Mouse (Mus musculus) lung, postnatal 4 days (tissue): ENCODE data around the gene L1td1.

Experiments
- DNase-seq, 2 experiments: peaks; one replicate each; pipeline ENCODE4 v3.0.0; 2021

L1td1 gene

DNA sequence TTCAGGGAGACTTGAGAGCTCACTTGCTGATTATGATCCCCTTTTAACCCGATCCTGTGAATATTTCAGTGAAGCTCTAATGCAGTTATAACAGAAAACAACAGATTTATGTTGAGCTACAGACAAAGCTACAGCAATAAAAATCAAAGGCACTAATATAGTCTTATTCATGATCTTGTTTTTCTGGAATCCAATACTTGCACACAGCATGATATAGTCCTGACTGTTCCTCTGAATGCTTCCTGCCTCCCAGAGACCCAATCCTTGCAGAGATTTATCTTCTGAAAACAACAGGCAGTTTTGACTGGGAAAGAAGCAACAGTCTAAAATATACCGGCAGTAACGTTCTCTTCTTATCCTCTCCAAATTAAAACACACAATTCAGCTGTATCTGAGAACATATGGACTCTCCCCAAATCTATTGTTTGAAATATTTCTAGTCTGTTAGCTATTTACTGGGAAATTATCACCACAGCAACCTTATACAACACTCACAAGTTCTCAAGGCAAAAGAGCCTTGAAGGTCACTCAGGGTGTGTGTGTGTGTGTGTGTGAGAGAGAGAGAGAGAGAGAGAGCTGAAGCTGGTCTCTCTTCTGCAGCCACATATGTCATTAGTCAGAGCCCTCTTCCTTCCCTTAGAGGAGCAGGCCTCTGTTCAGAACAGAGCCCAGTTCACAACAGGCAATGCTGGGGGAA is 16.8 kb downstream of the L1td1 start:
- DNase-seq, result no peak

DNA sequence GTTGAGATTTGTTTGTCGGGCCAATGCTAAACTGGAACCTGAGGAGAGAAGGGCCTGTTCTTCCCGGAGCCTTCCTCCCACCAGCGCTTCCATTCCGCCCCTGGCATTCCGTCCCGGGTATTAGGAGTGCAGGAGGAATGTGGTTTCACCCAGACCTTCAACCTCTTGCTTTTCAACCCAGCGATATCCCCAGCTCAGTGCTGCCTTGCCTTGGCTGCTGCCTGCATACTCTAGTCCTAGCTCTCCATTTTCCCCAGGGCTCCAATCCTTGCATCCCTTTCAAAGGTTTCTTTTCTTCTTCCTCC is 17.3 kb downstream of the L1td1 start:
- DNase-seq, result peak in 1 of 2 experiments; percentile 23

GRCm38 (mm10) chr4:98754456-98754855 is 27.9 kb downstream of the L1td1 start:
- DNase-seq, result no peak

DNA sequence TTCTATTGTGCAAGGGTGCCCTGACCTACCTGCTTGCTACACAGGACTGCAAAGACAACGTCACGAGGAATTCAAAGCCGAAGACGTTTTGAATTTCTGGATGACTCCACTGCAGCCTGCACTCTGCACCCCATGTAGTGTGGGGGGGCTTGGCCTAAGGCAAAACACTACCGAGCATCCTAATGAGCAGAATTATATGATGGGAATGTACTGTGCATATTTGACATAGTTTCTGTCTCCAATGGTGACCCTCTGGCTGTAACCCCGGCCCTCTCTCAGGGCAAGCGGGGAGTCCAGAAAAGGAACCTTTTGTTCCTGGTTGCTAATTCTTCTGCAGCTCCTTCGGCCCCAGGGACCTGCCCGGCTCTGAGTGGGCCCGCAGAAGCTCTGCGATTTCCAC is 29.6 kb downstream of the L1td1 start:
- no peak for DNase-seq

DNA sequence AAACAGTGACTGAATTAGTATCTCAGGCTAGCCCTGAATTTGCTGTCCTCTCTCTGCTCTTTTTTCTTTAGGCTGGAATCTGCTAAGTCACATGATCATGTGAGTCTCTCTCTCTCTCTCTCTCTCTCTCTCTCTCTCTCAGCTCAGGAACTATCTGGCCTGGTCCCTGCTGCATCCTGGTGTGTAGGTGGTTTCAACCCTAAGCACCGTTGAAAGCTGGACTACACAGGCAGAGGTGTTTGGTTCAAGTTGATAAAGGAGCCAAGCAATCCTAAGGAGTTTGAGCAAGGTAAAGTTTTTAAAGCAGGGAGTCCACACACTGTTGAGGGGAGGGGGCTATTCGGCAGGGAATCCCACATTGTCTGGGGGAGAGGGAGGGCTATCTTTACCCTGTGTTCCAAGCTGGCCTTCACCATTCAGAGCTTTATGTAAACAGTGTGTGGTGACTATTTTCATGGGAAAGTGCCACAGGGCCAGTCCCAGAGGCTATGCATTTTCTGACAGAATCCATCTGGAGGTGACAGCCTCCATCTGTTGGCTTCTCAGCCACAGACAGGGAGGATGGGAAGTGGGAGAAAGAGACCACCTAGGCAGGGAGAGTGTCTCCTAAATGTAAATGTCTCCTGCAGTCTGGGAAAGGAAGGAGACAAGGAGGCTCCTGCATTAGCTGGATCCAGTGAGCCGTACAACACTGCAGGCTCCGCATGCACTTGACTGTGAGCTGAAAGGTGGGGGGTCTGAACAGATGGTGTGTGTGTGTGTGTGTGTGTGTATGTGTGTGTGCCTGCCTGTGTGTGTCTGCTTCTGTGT is 31.7 kb downstream of the L1td1 start:
- DNase-seq, result peak; percentile 32 to 50

DNA sequence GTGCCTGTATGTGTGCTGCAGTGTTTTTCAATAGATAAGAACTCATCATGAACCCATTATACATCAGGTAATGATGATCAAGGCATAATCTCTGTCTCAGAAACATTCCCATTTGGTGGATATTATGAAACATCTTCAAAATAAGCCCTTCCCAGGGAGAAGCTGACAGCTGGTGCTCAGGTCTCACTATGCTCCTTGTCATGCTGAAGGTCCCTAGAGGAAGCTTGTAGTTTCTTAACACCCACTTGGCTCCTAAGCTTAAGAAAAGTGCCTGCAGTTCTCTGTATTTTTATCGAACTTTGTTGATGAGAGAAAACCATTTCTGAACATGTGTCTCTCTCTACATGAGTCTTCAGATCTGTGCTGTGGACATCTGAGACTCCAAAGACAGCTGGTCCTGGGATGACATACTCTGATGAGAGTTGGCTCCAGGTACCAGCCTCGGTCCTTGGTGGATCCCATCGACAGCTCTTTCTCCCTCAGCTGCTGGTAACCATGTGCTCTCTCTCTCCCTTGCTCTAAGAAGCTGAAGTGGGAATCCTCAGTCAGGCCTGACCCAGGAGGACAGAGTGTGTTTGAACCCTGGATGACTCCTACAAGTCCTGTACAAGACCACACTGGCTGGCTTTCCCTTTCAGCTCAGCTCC is 32.5 kb downstream of the L1td1 start:
- no peak for DNase-seq

- DNase-seq, result no peak
Measured at GRCm38 (mm10) chr4:98767134-98768133, 40.9 kb downstream of the L1td1 start.

DNA sequence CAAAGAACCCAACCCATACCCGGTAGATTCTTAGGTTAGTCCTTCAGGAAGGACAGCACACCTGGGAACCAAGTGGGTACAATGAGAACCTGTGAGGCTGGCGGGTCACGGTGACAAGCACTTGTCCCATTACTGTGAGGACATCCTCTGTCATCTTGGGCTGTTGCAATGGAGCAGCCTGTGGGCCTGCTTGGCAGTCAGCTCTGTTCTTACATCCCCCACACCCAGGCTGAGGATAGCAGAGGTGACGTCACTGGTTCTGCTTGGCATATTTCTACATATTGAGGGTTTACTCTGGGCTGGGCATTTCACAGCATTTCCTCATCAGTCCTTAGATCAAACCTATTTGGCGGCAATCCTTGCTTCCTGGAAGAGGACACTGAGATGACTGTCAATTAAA is 47.3 kb downstream of the L1td1 start:
- no peak for DNase-seq

DNA sequence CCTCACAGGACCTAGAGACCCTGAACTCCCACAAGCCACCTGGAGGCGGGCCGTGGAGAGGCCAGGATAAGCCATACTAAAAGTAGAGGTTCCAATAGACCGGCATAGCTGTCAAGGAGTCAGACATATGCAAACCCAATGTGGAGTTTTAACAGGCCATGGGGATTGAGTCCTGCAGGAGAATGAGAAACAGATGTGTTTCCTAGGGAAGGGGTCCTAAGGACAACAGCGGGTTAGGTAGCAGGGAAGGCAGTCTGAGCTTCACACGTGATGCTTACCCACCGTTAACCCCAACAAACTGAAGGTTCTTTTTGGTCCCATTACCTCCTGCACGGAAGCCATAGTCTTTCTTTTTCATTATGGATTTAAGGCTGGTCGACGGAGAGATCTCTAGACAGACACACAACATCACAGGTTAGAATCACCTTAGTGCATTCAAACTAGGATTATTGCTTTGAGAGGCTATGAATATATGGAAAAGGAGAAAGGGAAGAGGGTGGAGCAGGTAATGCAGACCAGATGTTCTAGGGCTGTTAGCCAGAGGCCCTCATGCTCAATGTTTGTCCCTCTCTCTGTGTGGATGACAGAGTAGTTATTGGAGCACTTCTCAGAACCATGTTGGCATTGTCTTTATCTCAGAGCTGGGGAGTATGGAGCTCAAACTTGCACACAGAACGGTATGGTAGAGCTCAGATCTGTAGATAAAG is 50.3 kb downstream of the L1td1 start:
- DNase-seq, result no peak

DNA sequence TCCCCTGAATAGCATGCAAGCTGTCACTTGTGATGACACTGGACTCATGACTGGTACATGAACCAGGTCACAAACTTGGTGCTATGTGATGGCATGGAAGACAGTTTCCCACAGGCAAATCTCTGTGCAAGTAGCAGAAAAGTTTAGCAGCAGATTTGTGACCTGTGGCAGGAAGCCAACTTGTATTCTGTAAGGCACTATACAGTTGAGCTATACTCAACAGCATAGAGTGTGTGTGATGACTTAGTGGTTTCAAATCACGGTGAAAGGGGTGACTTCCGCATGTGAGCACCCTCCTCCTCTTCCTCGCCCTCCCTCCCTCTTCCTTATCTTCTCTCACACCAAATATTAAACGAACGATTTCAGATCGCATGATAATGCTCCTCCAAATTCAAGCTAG is 50.9 kb downstream of the L1td1 start:
- DNase-seq, result no peak

DNA sequence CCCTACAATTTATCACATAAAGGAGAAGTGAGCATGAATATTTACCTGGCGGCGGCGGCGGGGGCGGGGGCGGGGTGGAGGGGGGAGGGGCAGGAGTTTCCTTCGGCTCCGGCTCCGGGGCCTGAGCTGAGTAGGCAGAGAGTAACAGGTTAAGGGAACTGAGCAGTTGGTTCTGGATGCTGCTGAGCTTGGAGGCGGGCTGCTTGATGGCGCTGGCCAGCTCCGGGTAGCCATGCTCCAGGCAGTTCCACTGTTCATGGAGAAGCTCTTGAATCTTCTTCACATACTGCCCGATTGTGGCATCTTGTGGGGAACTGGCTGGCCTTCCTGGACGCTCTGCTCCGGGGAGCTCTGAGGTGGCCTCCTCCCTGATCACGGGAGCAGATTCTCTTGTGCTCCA is 51.7 kb downstream of the L1td1 start:
- DNase-seq, result no peak

GRCm38 (mm10) chr4:98785851-98786250 is 59.3 kb downstream of the L1td1 start:
- DNase-seq, result no peak

DNA sequence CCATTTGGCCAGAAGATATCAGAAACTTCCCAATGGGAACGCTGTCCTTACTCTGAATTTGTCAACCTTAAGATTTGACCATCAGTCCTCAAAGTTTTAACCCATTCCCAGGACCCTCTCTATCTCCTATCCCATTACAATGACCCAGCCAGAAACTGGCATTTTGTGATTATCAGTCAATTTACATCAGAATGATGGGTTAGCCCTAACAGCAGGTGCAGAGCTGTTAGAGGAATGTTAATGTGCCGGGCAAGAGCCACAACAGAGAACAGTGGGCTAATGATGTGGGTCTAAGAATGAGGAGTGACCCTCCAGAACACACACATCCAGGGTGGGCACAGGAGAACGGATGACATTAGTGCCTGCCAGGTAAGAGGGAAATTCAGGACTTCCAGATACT is 59.7 kb downstream of the L1td1 start:
- no peak for DNase-seq
